Mouse (Mus musculus): ENCODE data around the gene Taco1. TPM values are rescaled to one million over a fixed set of nuclear protein-coding genes. Genes with fewer than 3 reads are reported as not detected.
"Not testable (repeated sequence)": the region's sequence is repeated elsewhere in the genome, so short reads cannot be mapped to it uniquely, and the experiment has no call there.

Taco1 gene
- polyA plus RNA-seq, 1 experiment from 2014 or later, result 12.0 TPM

- ATAC-seq, result peak; percentile 28; the same call in 1 of the 2 replicates
- Histone ChIP-seq H3K4me3 (replicated peaks) (peak overlapping the region; percentile 82), H3K9ac (no peak overlapping the region), H3K27ac (no peak overlapping the region), H3K4me1 (replicated peaks) (0 out of 2 replicates have a peak, but pooled peaks cover 2% of the 10 kb centered on the region), H3K27me3 (replicated peaks) (no peaks in the 10 kb centered on the region), H3K36me3 (no peaks in the 10 kb centered on the region), H3K9me3 (no peaks in the 10 kb centered on the region), H3K4me2 (replicated peaks) (peak overlapping the region; percentile 77)
- WGBS, result 37% methylated on average over 18 of the region's 18 CpGs
Measured at GRCm38 (mm10) chr11:106065073-106065922, 563 bp upstream of the Taco1 start.

- Histone ChIP-seq H3K9ac (peak overlapping the region; percentile 87), H3K4me3 (replicated peaks) (peak overlapping the region; percentile 82), H3K27ac (peak overlapping the region; percentile 95), H3K4me2 (replicated peaks) (peak overlapping the region; percentile 77)
- not testable (repeated sequence) for H3K9me3 ChIP-seq; H3K4me1 ChIP-seq (replicated peaks); H3K36me3 ChIP-seq; ATAC-seq; H3K27me3 ChIP-seq (replicated peaks)
- WGBS, result 12% methylated on average over 23 of the region's 23 CpGs
Measured at GRCm38 (mm10) chr11:106066616-106067015, 755 bp downstream of the Taco1 start.

- Histone ChIP-seq H3K4me3 (replicated peaks) (no peak overlapping the region), H3K9ac (no peak overlapping the region), H3K4me1 (replicated peaks) (no peaks in the 10 kb centered on the region), H3K27me3 (replicated peaks) (no peaks in the 10 kb centered on the region), H3K36me3 (peaks cover 5% of the 10 kb centered on the region; the same call in 1 of the 2 replicates), H3K4me2 (replicated peaks) (no peak overlapping the region), H3K27ac (no peak overlapping the region), H3K9me3 (no peaks in the 10 kb centered on the region)
- 88% methylated on average over 3 of the region's 3 CpGs for WGBS
- no peak for ATAC-seq
Measured at GRCm38 (mm10) chr11:106073774-106074173, 7.9 kb downstream of the Taco1 start.

GRCm38 (mm10) chr11:106076321-106076720 is 10.5 kb downstream of the Taco1 start:
- Histone ChIP-seq H3K27me3 (replicated peaks) (no peaks in the 10 kb centered on the region), H3K9ac (no peak overlapping the region), H3K4me1 (replicated peaks) (no peaks in the 10 kb centered on the region), H3K4me3 (replicated peaks) (no peak overlapping the region), H3K9me3 (no peaks in the 10 kb centered on the region), H3K36me3 (peaks cover 5% of the 10 kb centered on the region; the same call in 1 of the 2 replicates), H3K4me2 (replicated peaks) (no peak overlapping the region), H3K27ac (no peak overlapping the region)
- peak; percentile 47; the same call in 1 of the 2 replicates for ATAC-seq
- WGBS, result 3% methylated on average over 4 of the region's 4 CpGs

GRCm38 (mm10) chr11:106083708-106084701 is 18.1 kb downstream of the Taco1 start, which contains the start of gene Map3k3:
TSS of gene Map3k3 (plus strand) at chr11:106084613.
- Histone ChIP-seq H3K4me1 (replicated peaks) (0 out of 2 replicates have a peak, but pooled peaks cover 3% of the 10 kb centered on the region), H3K9me3 (no peaks in the 10 kb centered on the region), H3K27ac (peak within 1 kb of the TSS; percentile 99), H3K36me3 (no peaks in the 10 kb centered on the region), H3K4me3 (replicated peaks) (peak within 1 kb of the TSS; percentile 98), H3K4me2 (replicated peaks) (peak within 1 kb of the TSS; percentile 77), H3K9ac (peak within 1 kb of the TSS; percentile 97), H3K27me3 (replicated peaks) (no peaks in the 10 kb centered on the region)
- under 1% methylated on average over 69 of the region's 69 CpGs for WGBS
- peak; percentile 98 for ATAC-seq

- WGBS, result under 1% methylated on average over 51 of the region's 61 CpGs
- Histone ChIP-seq H3K4me3 (replicated peaks) (peak overlapping the region; percentile 98), H3K9me3 (no peaks in the 10 kb centered on the region), H3K27ac (peak overlapping the region; percentile 99), H3K27me3 (replicated peaks) (no peaks in the 10 kb centered on the region), H3K36me3 (no peaks in the 10 kb centered on the region), H3K4me2 (replicated peaks) (peak overlapping the region; percentile 77), H3K9ac (peak overlapping the region; percentile 97), H3K4me1 (replicated peaks) (0 out of 2 replicates have a peak, but pooled peaks cover 3% of the 10 kb centered on the region)
- peak; percentile 83 for ATAC-seq
Measured at GRCm38 (mm10) chr11:106084911-106085561, 19.2 kb downstream of the Taco1 start.

- Histone ChIP-seq H3K4me2 (replicated peaks) (no peak overlapping the region), H3K27me3 (replicated peaks) (no peaks in the 10 kb centered on the region), H3K9ac (no peak overlapping the region), H3K9me3 (no peaks in the 10 kb centered on the region), H3K4me3 (replicated peaks) (no peak overlapping the region), H3K4me1 (replicated peaks) (no peaks in the 10 kb centered on the region), H3K36me3 (no peaks in the 10 kb centered on the region), H3K27ac (no peak overlapping the region)
- WGBS, result 85% methylated on average over 1 of the region's 1 CpGs
- ATAC-seq, result no peak
Measured at GRCm38 (mm10) chr11:106098223-106098622, 32.4 kb downstream of the Taco1 start.

- ATAC-seq, result no peak
Measured at GRCm38 (mm10) chr11:106102866-106103265, 37.0 kb downstream of the Taco1 start.

GRCm38 (mm10) chr11:106106047-106106587 is 40.3 kb downstream of the Taco1 start:
- Histone ChIP-seq H3K36me3 (0 out of 2 replicates have a peak, but pooled peaks cover 2% of the 10 kb centered on the region), H3K9me3 (no peaks in the 10 kb centered on the region), H3K27me3 (replicated peaks) (no peaks in the 10 kb centered on the region), H3K4me3 (replicated peaks) (no peak overlapping the region), H3K27ac (no peak overlapping the region), H3K4me2 (replicated peaks) (no peak overlapping the region), H3K4me1 (replicated peaks) (no peaks in the 10 kb centered on the region), H3K9ac (no peak overlapping the region)
- WGBS, result 81% methylated on average over 8 of the region's 8 CpGs
- no peak for ATAC-seq

More at GRCm38 (mm10) chr11:106102866-106103265, 37.0 kb downstream of the Taco1 start:
- Histone ChIP-seq H3K27ac (no peak overlapping the region), H3K4me1 (replicated peaks) (no peaks in the 10 kb centered on the region), H3K9ac (no peak overlapping the region), H3K4me3 (replicated peaks) (no peak overlapping the region), H3K4me2 (replicated peaks) (no peak overlapping the region), H3K27me3 (replicated peaks) (no peaks in the 10 kb centered on the region), H3K9me3 (no peaks in the 10 kb centered on the region), H3K36me3 (0 out of 2 replicates have a peak, but pooled peaks cover under 1% of the 10 kb centered on the region)
- WGBS, result 80% methylated on average over 3 of the region's 3 CpGs

GRCm38 (mm10) chr11:106111688-106112087 is 45.8 kb downstream of the Taco1 start:
- Histone ChIP-seq H3K36me3 (peaks cover 2% of the 10 kb centered on the region; the same call in 1 of the 2 replicates), H3K27ac (no peak overlapping the region), H3K4me2 (replicated peaks) (no peak overlapping the region), H3K27me3 (replicated peaks) (no peaks in the 10 kb centered on the region), H3K9ac (no peak overlapping the region), H3K4me1 (replicated peaks) (no peaks in the 10 kb centered on the region), H3K9me3 (no peaks in the 10 kb centered on the region), H3K4me3 (replicated peaks) (no peak overlapping the region)
- no peak for ATAC-seq

- no peak overlapping the region for H3K27ac ChIP-seq
- H3K4me1 ChIP-seq (replicated peaks), result no peaks in the 10 kb centered on the region
- no peak overlapping the region for H3K4me3 ChIP-seq (replicated peaks)
- no peak for ATAC-seq
- no peaks in the 10 kb centered on the region for H3K9me3 ChIP-seq
- peaks cover 6% of the 10 kb centered on the region; the same call in 1 of the 2 replicates for H3K36me3 ChIP-seq
- H3K4me2 ChIP-seq (replicated peaks), result no peak overlapping the region
- H3K9ac ChIP-seq, result no peak overlapping the region
- WGBS, result 96% methylated on average over 5 of the region's 5 CpGs
- H3K27me3 ChIP-seq (replicated peaks), result no peaks in the 10 kb centered on the region
Measured at GRCm38 (mm10) chr11:106122221-106122620, 56.4 kb downstream of the Taco1 start.

All from intestine, embryonic 15.5 days (tissue).